In genomic region chr1:131910001-131910648, GRCm38 (mm10) we compare ENCODE assay signal across 8 mouse cellular contexts. TPM values are rescaled to one million over a fixed set of nuclear protein-coding genes. Genes with fewer than 3 reads are reported as not detected.
A peak's percentile ranks its signal among the peaks of the same experiment; 100 is the strongest.
DNase-seq lines count a peak whose midpoint lies in the region; ATAC-seq and TF ChIP-seq lines count a peak whose summit lies in the region.

Nucks1 (plus strand) TSS chr1:131910534.

- ATAC-seq in heart, embryonic 15.5 days (replicated peaks; ENCODE audit: insufficient number of reproducible peaks, insufficient read depth, low FRiP score, low read depth) = peak; percentile 98
- peak; percentile 95 for ATAC-seq in liver, embryonic 14.5 days (ENCODE audit: insufficient read depth)
- peak; percentile 99 for ATAC-seq in neural tube, embryonic 11.5 days (ENCODE audit: insufficient read depth, low FRiP score, low TSS enrichment)
- ATAC-seq in stomach, postnatal 0 days (ENCODE audit: low FRiP score, low TSS enrichment) = peak; percentile 98

- peaks cover 32% of the 10 kb centered on the region for H3K36me3 ChIP-seq in forebrain, embryonic 10.5 days (replicated peaks)
- H3K36me3 ChIP-seq in heart, embryonic 15.5 days = no peaks in the 10 kb centered on the region
- peaks cover 7% of the 10 kb centered on the region for H3K36me3 ChIP-seq in liver, embryonic 14.5 days (replicated peaks; ENCODE audit: control insufficient read depth, insufficient read depth, low read depth)
- H3K36me3 ChIP-seq in neural tube, embryonic 11.5 days (ENCODE audit: control insufficient read depth, insufficient read depth, low read length) = no peaks in the 10 kb centered on the region
- H3K36me3 ChIP-seq in stomach, postnatal 0 days (ENCODE audit: control insufficient read depth, insufficient read depth, low read length) = no peaks in the 10 kb centered on the region

- DNase-seq in CD8-positive naive resting alpha-beta T cell, adult 2 months (ENCODE audit: low read depth in 2 of 2, low spot score in 2 of 2) = peak; percentile 99 to 100
- DNase-seq in c-Kit-positive CD71-negative TER-119-negative erythroid progenitor cells, embryonic 14.5 days (ENCODE audit: low read depth) = peak; percentile 98
- peak; percentile 100 for DNase-seq in forebrain, embryonic 10.5 days (ENCODE audit: extremely low spot score, low spot score)
- DNase-seq in kidney, postnatal 25 days = peak; percentile 100
- DNase-seq in liver, embryonic 14.5 days (ENCODE audit: low read depth in 3 of 3, low spot score in 3 of 3) = peak; percentile 97 to 98 (median 98)
- peak; percentile 99 for DNase-seq in neural tube, embryonic 11.5 days (ENCODE audit: low spot score)
- DNase-seq in stomach, postnatal 0 days (ENCODE audit: low spot score) = peak; percentile 100

- H3K27me3 ChIP-seq in forebrain, embryonic 10.5 days (ENCODE audit: poor library complexity, severe bottlenecking) = peaks cover 31% of the 10 kb centered on the region
- peaks cover 23% of the 10 kb centered on the region for H3K27me3 ChIP-seq in heart, embryonic 15.5 days
- no peaks in the 10 kb centered on the region for H3K27me3 ChIP-seq in liver, embryonic 14.5 days (ENCODE audit: control insufficient read depth, insufficient read depth, low read length)
- no peaks in the 10 kb centered on the region for H3K27me3 ChIP-seq in neural tube, embryonic 11.5 days (ENCODE audit: control insufficient read depth, insufficient read depth, low read length)
- H3K27me3 ChIP-seq in stomach, postnatal 0 days (ENCODE audit: control insufficient read depth, insufficient read depth, low read length) = no peaks in the 10 kb centered on the region

- H3K9ac ChIP-seq in heart, embryonic 15.5 days = peak within 1 kb of the TSS; percentile 96
- peak within 1 kb of the TSS; percentile 95 for H3K9ac ChIP-seq in liver, embryonic 14.5 days (replicated peaks)
- H3K9ac ChIP-seq in neural tube, embryonic 11.5 days (ENCODE audit: low read length) = peak within 1 kb of the TSS; percentile 98
- peak within 1 kb of the TSS; percentile 99 for H3K9ac ChIP-seq in stomach, postnatal 0 days (ENCODE audit: low read length)

- H3K9me3 ChIP-seq in forebrain, embryonic 10.5 days = no peaks in the 10 kb centered on the region
- H3K9me3 ChIP-seq in heart, embryonic 15.5 days (replicated peaks) = no peaks in the 10 kb centered on the region
- H3K9me3 ChIP-seq in liver, embryonic 14.5 days (ENCODE audit: control insufficient read depth, low read length) = no peaks in the 10 kb centered on the region
- H3K9me3 ChIP-seq in neural tube, embryonic 11.5 days (ENCODE audit: control insufficient read depth, low read length) = no peaks in the 10 kb centered on the region
- H3K9me3 ChIP-seq in stomach, postnatal 0 days (ENCODE audit: control insufficient read depth, low read length) = no peaks in the 10 kb centered on the region

- peak within 1 kb of the TSS; percentile 70 for H3K4me2 ChIP-seq in heart, embryonic 15.5 days
- peak within 1 kb of the TSS; percentile 91 for H3K4me2 ChIP-seq in liver, embryonic 14.5 days (ENCODE audit: low read depth)
- peak within 1 kb of the TSS; percentile 78 for H3K4me2 ChIP-seq in neural tube, embryonic 11.5 days (ENCODE audit: low read depth)
- peak within 1 kb of the TSS; percentile 64 for H3K4me2 ChIP-seq in stomach, postnatal 0 days (replicated peaks; ENCODE audit: low read depth)

- TF ChIP-seq EP300 in liver, embryonic 14.5 days (IDR thresholded peaks at IDR 0.05; ENCODE audit: low read depth) = no peak
- TF ChIP-seq EP300 in stomach, postnatal 0 days (optimal IDR thresholded peaks at IDR 0.05) = peak; percentile 82

- peak; percentile 50 for TF ChIP-seq CTCF in liver, embryonic 14.5 days (IDR thresholded peaks at IDR 0.05; ENCODE audit: low read depth)
- peak; percentile 69 for TF ChIP-seq CTCF in stomach, postnatal 0 days (IDR thresholded peaks at IDR 0.05; ENCODE audit: low read depth)

- peaks cover 19% of the 10 kb centered on the region for H3K4me1 ChIP-seq in forebrain, embryonic 10.5 days
- H3K4me1 ChIP-seq in heart, embryonic 15.5 days (replicated peaks) = peaks cover 14% of the 10 kb centered on the region
- peaks cover 9 to 15% of the 10 kb centered on the region in 2 experiments for H3K4me1 ChIP-seq in liver, embryonic 14.5 days (replicated peaks; ENCODE audit: control insufficient read depth in 2 of 2, insufficient read depth in 2 of 2, low read length in 1 of 2)
- peaks cover 4% of the 10 kb centered on the region; the same call in 1 of the 2 replicates for H3K4me1 ChIP-seq in neural tube, embryonic 11.5 days (ENCODE audit: control insufficient read depth, insufficient read depth, low read length)
- H3K4me1 ChIP-seq in stomach, postnatal 0 days (replicated peaks; ENCODE audit: control insufficient read depth, insufficient read depth) = no peaks in the 10 kb centered on the region

- peak within 1 kb of the TSS; percentile 95 for H3K4me3 ChIP-seq in forebrain, embryonic 10.5 days
- H3K4me3 ChIP-seq in heart, embryonic 15.5 days = peak within 1 kb of the TSS; percentile 96
- H3K4me3 ChIP-seq in liver, embryonic 14.5 days (ENCODE audit: insufficient read depth in 1 of 2, low read depth in 2 of 2, low read length in 2 of 2) = peak within 1 kb of the TSS; percentile 93 to 95
- peak within 1 kb of the TSS; percentile 88 for H3K4me3 ChIP-seq in neural tube, embryonic 11.5 days (ENCODE audit: low read depth, low read length)
- peak within 1 kb of the TSS; percentile 95 for H3K4me3 ChIP-seq in stomach, postnatal 0 days (ENCODE audit: low read depth, low read length)

- peak within 1 kb of the TSS; percentile 100 for H3K27ac ChIP-seq in forebrain, embryonic 10.5 days
- peak within 1 kb of the TSS; percentile 99 for H3K27ac ChIP-seq in heart, embryonic 15.5 days
- H3K27ac ChIP-seq in liver, embryonic 14.5 days = peak within 1 kb of the TSS; percentile 73
- peak within 1 kb of the TSS; percentile 94 for H3K27ac ChIP-seq in neural tube, embryonic 11.5 days (ENCODE audit: low read depth, low read length)
- peak within 1 kb of the TSS; percentile 99 for H3K27ac ChIP-seq in stomach, postnatal 0 days (replicated peaks)

- under 1% methylated on average over 35 of the region's 35 CpGs for WGBS in forebrain, embryonic 10.5 days
- 0% methylated on average over 35 of the region's 35 CpGs for WGBS in heart, embryonic 15.5 days
- whole genome bisulfite sequencing in liver, embryonic 14.5 days (ENCODE audit: insufficient replicate concordance) = under 1% methylated on average over 35 of the region's 35 CpGs
- under 1% methylated on average over 35 of the region's 35 CpGs for WGBS in neural tube, embryonic 11.5 days
- under 1% methylated on average over 35 of the region's 35 CpGs for WGBS in stomach, postnatal 0 days

RNA-seq across cellular contexts. Expression of gene Nucks1, which starts in this region (rescaled TPM):
- polyA plus RNA-seq in forebrain, embryonic 10.5 days (2016; fragmentation: Nextera tagmentation; extraction: Ambion mirVana) = 120 and 122 TPM in 2 replicates
- 41.6 and 42.3 TPM in 2 replicates for polyA plus RNA-seq in heart, embryonic 15.5 days (2015; fragmentation: Nextera tagmentation; extraction: Ambion mirVana)
- 18.0 and 23.2 TPM in 2 replicates for polyA plus RNA-seq in liver, embryonic 14.5 days (2012; rRNA removed)
- polyA plus RNA-seq in liver, embryonic 14.5 days (2014; fragmentation: Nextera tagmentation; extraction: Ambion mirVana) = 20.2 and 21.3 TPM in 2 replicates
- 50.6 and 54.6 TPM in 2 replicates for polyA plus RNA-seq in neural tube, embryonic 11.5 days (2014; fragmentation: Nextera tagmentation; extraction: Ambion mirVana)
- polyA plus RNA-seq in stomach, postnatal 0 days (2015; fragmentation: Nextera tagmentation; extraction: Ambion mirVana) = 24.2 and 30.4 TPM in 2 replicates

Comparison
In these comparisons a context has a peak if more than half of its experiments do, and no peak if none do; other contexts are left out.
1. Peak in every context shown above with its lines: DNase-seq, ATAC-seq, H3K4me3 ChIP-seq and H3K27ac ChIP-seq.